Mouse (Mus musculus) embryo, embryonic 10.5 days (tissue): ENCODE results near the gene Macrod2.

Source experiments
- DNase-seq: peaks from one replicate; pipeline ENCODE4 v3.0.0-alpha.2; 2015; ENCODE audit warnings: low spot score

Gene Macrod2

GRCm38 (mm10) chr2:141697541-141697940, 1302.4 kb downstream of the Macrod2 start:
- DNase-seq, result no peak

- no peak for DNase-seq
Measured at GRCm38 (mm10) chr2:141698320-141698719, 1303.2 kb downstream of the Macrod2 start.

GRCm38 (mm10) chr2:141700759-141701452, 1305.8 kb downstream of the Macrod2 start:
- DNase-seq, result peak; percentile 20

- DNase-seq, result no peak
Measured at GRCm38 (mm10) chr2:141711785-141712184, 1316.7 kb downstream of the Macrod2 start.

- no peak for DNase-seq
Measured at GRCm38 (mm10) chr2:141712265-141712664, 1317.2 kb downstream of the Macrod2 start.

GRCm38 (mm10) chr2:141715061-141715460, 1320.0 kb downstream of the Macrod2 start:
- DNase-seq, result no peak

- DNase-seq, result no peak
Measured at GRCm38 (mm10) chr2:141722531-141722930, 1327.4 kb downstream of the Macrod2 start.

GRCm38 (mm10) chr2:141728998-141729397, 1333.9 kb downstream of the Macrod2 start:
- no peak for DNase-seq

- no peak for DNase-seq
Measured at GRCm38 (mm10) chr2:141736685-141737456, 1341.8 kb downstream of the Macrod2 start.

GRCm38 (mm10) chr2:141738702-141739101, 1343.6 kb downstream of the Macrod2 start:
- DNase-seq, result no peak

GRCm38 (mm10) chr2:141740318-141740717, 1345.2 kb downstream of the Macrod2 start:
- DNase-seq, result no peak

- DNase-seq, result peak; percentile 61
Measured at GRCm38 (mm10) chr2:141800236-141800635, 1405.1 kb downstream of the Macrod2 start.

GRCm38 (mm10) chr2:141800909-141801308, 1405.8 kb downstream of the Macrod2 start:
- DNase-seq, result no peak

GRCm38 (mm10) chr2:141816266-141816665, 1421.2 kb downstream of the Macrod2 start:
- no peak for DNase-seq

GRCm38 (mm10) chr2:141817546-141818180, 1422.6 kb downstream of the Macrod2 start:
- no peak for DNase-seq

GRCm38 (mm10) chr2:141820795-141821194, 1425.7 kb downstream of the Macrod2 start:
- DNase-seq, result no peak

GRCm38 (mm10) chr2:141825606-141826495, 1430.7 kb downstream of the Macrod2 start:
- peak; percentile 21 for DNase-seq

GRCm38 (mm10) chr2:141830496-141830895, 1435.4 kb downstream of the Macrod2 start:
- DNase-seq, result no peak

GRCm38 (mm10) chr2:141831515-141831914, 1436.4 kb downstream of the Macrod2 start:
- no peak for DNase-seq

GRCm38 (mm10) chr2:141834156-141834782, 1439.2 kb downstream of the Macrod2 start:
- DNase-seq, result no peak

- no peak for DNase-seq
Measured at GRCm38 (mm10) chr2:141844408-141845175, 1449.5 kb downstream of the Macrod2 start.
